Mouse (Mus musculus) lung, postnatal 0 days (tissue): ENCODE data around the gene Fgfr3. TPM values are rescaled to one million over a fixed set of nuclear protein-coding genes. Genes with fewer than 3 reads are reported as not detected.
A peak's percentile ranks its signal among the peaks of the same experiment; 100 is the strongest.

Source experiments
- ATAC-seq: fragments of 200-750 bp; cut with Nextera tagmentation; 2 replicates; pipeline ENCODE4 v1.8.0; 2017; ENCODE audit warnings: moderate library complexity
- DNase-seq: peaks from one replicate; pipeline ENCODE4 v3.0.0-alpha.2; 2016; ENCODE audit warnings: low spot score
- H3K27ac ChIP-seq: fragments of 300-500 bp; sonication (generic); 2 replicates; pipeline ENCODE4 v1.5.1; 2014; ENCODE audit warnings: antibody characterized with exemption, mild to moderate bottlenecking, low read length, mixed read lengths
- H3K27me3 ChIP-seq: fragments of 300-500 bp; sonication (generic); replicated peaks from 2 replicates; pipeline ENCODE4 v1.6.1; 2014; ENCODE audit warnings: low read length, mixed read lengths; ENCODE audit not compliant: insufficient read depth
- H3K36me3 ChIP-seq: fragments of 300-500 bp; sonication (generic); 2 replicates; pipeline ENCODE4 v1.6.1; 2014; ENCODE audit warnings: low read length, mixed read lengths; ENCODE audit not compliant: insufficient read depth
- H3K4me1 ChIP-seq: fragments of 300-500 bp; sonication (generic); 2 replicates; pipeline ENCODE4 v1.6.1; 2014; ENCODE audit warnings: antibody characterized with exemption, low read depth, low read length, mixed read lengths; ENCODE audit not compliant: insufficient read depth
- H3K4me2 ChIP-seq: fragments of 300-500 bp; sonication (generic); replicated peaks from 2 replicates; pipeline ENCODE4 v1.6.1; 2014; ENCODE audit warnings: low read depth, mild to moderate bottlenecking, low read length, moderate library complexity, mixed read lengths
- H3K4me3 ChIP-seq: fragments of 300-500 bp; sonication (generic); 2 replicates; pipeline ENCODE4 v1.5.1; 2014; ENCODE audit warnings: low read depth, low read length
- H3K9ac ChIP-seq: fragments of 300-500 bp; sonication (generic); replicated peaks from 2 replicates; pipeline ENCODE4 v1.6.1; 2014; ENCODE audit warnings: low read depth, mild to moderate bottlenecking
- H3K9me3 ChIP-seq: fragments of 300-500 bp; sonication (generic); 2 replicates; pipeline ENCODE4 v1.6.1; 2016; ENCODE audit warnings: low read length, mixed read lengths
- CTCF ChIP-seq: IDR thresholded peaks from 2 replicates; pipeline ENCODE4 v1.5.1; 2016; ENCODE audit warnings: antibody characterized with exemption, mild to moderate bottlenecking
- EP300 ChIP-seq: IDR thresholded peaks from 2 replicates; pipeline ENCODE4 v1.6.1; 2016; ENCODE audit warnings: antibody characterized with exemption, mild to moderate bottlenecking, control low read depth
- WGBS: fragments of 180-500 bp; shearing (Covaris S2); extraction: QIAGEN DNeasy Blood & Tissue Kit; methylation state at CpG from one replicate; pipeline ENCODE4 v1.1.7; 2014; 5-methylcytosine and 5-hydroxymethylcytosine counted together
- polyA plus RNA-seq: library from polyadenylated mRNA; unstranded; fragments of >200 nt; fragmentation: Nextera tagmentation; extraction: Ambion mirVana; gene quantifications from 2 replicates; pipeline ENCODE4 v1.2.1, GENCODE M21; 2015

Fgfr3 gene
- 67.9 and 72.5 TPM in 2 replicates for polyA plus RNA-seq

DNA sequence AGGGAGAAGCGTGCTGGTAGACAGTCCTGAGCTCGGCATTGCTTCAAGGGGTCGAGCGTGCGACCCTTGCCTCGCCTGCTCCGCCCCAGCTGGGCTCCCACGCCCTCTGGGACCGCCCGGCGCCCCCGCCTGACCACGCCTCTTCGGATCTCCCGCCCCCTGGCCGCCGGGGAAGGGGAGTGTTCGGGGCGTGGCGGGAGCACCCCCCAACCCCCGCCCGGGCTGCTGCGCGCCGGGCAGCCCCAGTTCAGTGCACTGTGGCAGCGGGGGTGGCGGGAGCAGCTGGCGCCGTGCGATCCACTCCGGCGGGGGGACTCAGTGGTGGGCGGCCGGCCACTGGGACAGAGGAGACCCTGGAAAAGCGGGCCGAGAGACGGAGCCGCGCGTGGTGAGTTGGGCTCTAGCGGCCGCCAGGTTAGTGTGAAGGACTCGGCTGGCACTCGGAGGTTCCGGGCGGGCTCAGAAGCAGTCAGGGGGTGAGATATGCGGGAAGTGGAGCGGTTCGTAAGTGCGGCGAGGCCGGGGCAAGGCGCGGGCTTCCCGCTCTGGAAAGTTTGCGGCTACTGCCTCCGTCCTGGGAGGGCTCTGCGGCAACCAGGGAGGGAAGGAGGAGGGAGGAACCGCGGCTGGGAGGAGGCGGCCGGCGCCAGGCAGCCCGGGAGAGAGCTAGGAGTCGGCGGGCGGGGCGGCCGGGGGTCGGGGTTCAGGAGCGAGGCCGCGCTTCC is at the start of gene Fgfr3:
Gene Fgfr3 (plus strand): TSS at position 134 of the 725 bp plus-strand sequence.
- peak within 1 kb of the TSS; percentile 83 for H3K4me2 ChIP-seq
- WGBS = 1% methylated on average over 52 of the region's 73 CpGs
- ATAC-seq (peak; percentile 88), DNase-seq (peak; percentile 91)
- no peaks in the 10 kb centered on the region for H3K9me3 ChIP-seq
- TF ChIP-seq CTCF (peak; percentile 42), EP300 (no peak)
- peak within 1 kb of the TSS; percentile 88 for H3K27ac ChIP-seq
- H3K36me3 ChIP-seq = no peaks in the 10 kb centered on the region
- H3K9ac ChIP-seq = peak within 1 kb of the TSS; percentile 80
- H3K4me3 ChIP-seq = peak within 1 kb of the TSS; percentile 90
- no peaks in the 10 kb centered on the region for H3K27me3 ChIP-seq
- peaks cover 9% of the 10 kb centered on the region; the same call in 1 of the 2 replicates for H3K4me1 ChIP-seq

DNA sequence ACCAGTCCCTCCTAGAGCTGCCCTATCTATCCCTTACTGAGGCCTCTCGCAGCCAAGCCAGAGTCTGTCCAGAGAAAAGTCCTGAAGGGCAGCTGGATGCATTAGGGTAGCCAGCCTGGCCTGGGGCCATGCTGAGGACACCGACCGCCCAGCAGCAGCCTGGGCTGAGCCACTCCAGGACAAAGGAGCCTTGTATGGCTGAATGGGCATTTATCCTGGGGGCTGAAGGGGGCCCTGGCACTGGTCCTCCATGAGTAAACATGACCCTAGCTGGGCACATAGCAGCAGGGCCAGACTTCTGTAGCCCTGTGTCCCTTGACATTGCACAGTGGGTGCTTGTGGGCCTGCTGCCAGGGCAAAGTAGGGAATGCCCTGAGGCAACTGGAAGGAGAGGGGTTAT is 47.0 kb upstream of the Fgfr3 start:
- Histone ChIP-seq H3K9me3 (no peaks in the 10 kb centered on the region), H3K4me2 (no peak overlapping the region), H3K36me3 (0 out of 2 replicates have a peak, but pooled peaks cover 5% of the 10 kb centered on the region), H3K4me1 (no peaks in the 10 kb centered on the region), H3K4me3 (no peak overlapping the region), H3K27ac (no peak overlapping the region), H3K9ac (no peak overlapping the region), H3K27me3 (no peaks in the 10 kb centered on the region)
- ATAC-seq (peak; percentile 16; the same call in 1 of the 2 replicates), DNase-seq (no peak)
- WGBS = 44% methylated on average over 3 of the region's 3 CpGs
- TF ChIP-seq EP300 (no peak), CTCF (no peak)

DNA sequence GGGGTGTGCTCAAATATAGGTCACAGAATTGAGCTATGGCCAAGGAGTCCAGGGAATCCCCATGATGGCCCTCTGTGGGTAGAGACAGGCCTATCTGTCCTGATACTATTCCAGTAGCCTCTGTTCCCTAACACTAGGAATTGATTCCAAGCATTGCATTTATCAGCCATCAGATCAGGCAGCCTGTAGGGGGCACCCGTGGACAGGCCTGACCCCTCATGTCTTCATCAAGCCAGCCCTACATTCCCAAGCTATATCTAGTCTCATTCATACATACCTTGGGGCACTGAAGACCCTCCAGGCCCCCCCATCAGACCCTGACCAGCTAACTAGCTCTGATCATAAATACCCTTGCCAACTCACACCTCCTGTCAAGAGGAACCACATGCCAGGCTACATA is 45.5 kb upstream of the Fgfr3 start:
- Histone ChIP-seq H3K36me3 (0 out of 2 replicates have a peak, but pooled peaks cover 5% of the 10 kb centered on the region), H3K27ac (no peak overlapping the region), H3K9ac (no peak overlapping the region), H3K9me3 (no peaks in the 10 kb centered on the region), H3K4me1 (no peaks in the 10 kb centered on the region), H3K4me2 (no peak overlapping the region), H3K27me3 (no peaks in the 10 kb centered on the region), H3K4me3 (no peak overlapping the region)
- TF ChIP-seq CTCF = peak; percentile 88
- no peak for TF ChIP-seq EP300
- WGBS = 0% methylated on average over 1 of the region's 1 CpGs
- DNase-seq = peak; percentile 74
- ATAC-seq = peak; percentile 30

GRCm38 (mm10) chr5:33678244-33678643 is 43.2 kb upstream of the Fgfr3 start:
- Histone ChIP-seq H3K4me1 (no peaks in the 10 kb centered on the region), H3K4me2 (no peak overlapping the region), H3K27me3 (no peaks in the 10 kb centered on the region), H3K27ac (peak overlapping the region; percentile 62; the same call in 1 of the 2 replicates), H3K9ac (no peak overlapping the region), H3K36me3 (no peaks in the 10 kb centered on the region), H3K4me3 (no peak overlapping the region), H3K9me3 (no peaks in the 10 kb centered on the region)
- TF ChIP-seq CTCF = no peak
- peak; percentile 79 for TF ChIP-seq EP300
- DNase-seq = peak; percentile 88
- ATAC-seq = peak; percentile 84
- WGBS = 53% methylated on average over 5 of the region's 5 CpGs

GRCm38 (mm10) chr5:33681044-33681443 is 40.4 kb upstream of the Fgfr3 start:
- no peaks in the 10 kb centered on the region for H3K36me3 ChIP-seq
- H3K9ac ChIP-seq = no peak overlapping the region
- peaks cover 4% of the 10 kb centered on the region; the same call in 1 of the 2 replicates for H3K4me1 ChIP-seq
- no peaks in the 10 kb centered on the region for H3K27me3 ChIP-seq
- H3K4me3 ChIP-seq = no peak overlapping the region
- DNase-seq = no peak
- TF ChIP-seq CTCF (no peak; the same call in 1 of the 2 replicates), EP300 (no peak)
- ATAC-seq = no peak
- H3K4me2 ChIP-seq = no peak overlapping the region
- WGBS = 60% methylated on average over 3 of the region's 3 CpGs
- no peaks in the 10 kb centered on the region for H3K9me3 ChIP-seq
- H3K27ac ChIP-seq = no peak overlapping the region

GRCm38 (mm10) chr5:33681611-33682388 is 39.7 kb upstream of the Fgfr3 start:
- 67% methylated on average over 15 of the region's 15 CpGs for WGBS
- ATAC-seq (no peak), DNase-seq (no peak)
- H3K9me3 ChIP-seq = no peaks in the 10 kb centered on the region
- H3K4me2 ChIP-seq = no peak overlapping the region
- H3K27ac ChIP-seq = no peak overlapping the region
- no peak for TF ChIP-seq EP300
- 0 out of 2 replicates have a peak, but pooled peaks have one; percentile 1 for TF ChIP-seq CTCF
- H3K4me3 ChIP-seq = no peak overlapping the region
- no peak overlapping the region for H3K9ac ChIP-seq
- H3K4me1 ChIP-seq = peaks cover 4% of the 10 kb centered on the region; the same call in 1 of the 2 replicates
- no peaks in the 10 kb centered on the region for H3K27me3 ChIP-seq
- no peaks in the 10 kb centered on the region for H3K36me3 ChIP-seq
